Mouse (Mus musculus): Measurements from ENCODE around the gene Kpna7. TPM values are rescaled to one million over a fixed set of nuclear protein-coding genes. Genes with fewer than 3 reads are reported as not detected.

Gene Kpna7
- total and polyA plus RNA-seq, 3 experiments: not detected

DNA sequence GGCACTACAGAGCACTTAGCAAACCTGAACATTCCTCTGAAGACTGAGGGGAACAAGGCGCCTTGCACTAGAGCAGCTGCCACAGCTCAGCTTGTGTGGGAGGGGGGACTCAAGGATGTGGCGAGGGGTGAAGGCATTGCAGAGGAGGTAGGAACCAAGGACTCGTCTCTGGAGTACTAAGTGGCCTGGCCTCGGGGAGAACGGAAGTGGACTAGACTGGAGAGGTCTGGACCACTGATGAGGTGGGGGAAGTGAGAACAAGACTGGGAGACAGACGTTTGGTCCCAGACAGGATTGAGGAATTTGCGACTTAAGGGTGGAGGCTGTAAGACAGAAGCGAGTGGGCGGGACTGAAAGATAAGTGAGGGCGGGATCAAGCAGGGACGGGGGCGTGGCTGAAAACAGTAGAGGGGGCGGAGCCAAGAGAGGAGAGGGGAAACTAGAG lies 120.0 kb downstream of the Kpna7 start:
- DNase-seq: peak; percentile 59

GRCm38 (mm10) chr5:144963401-144963800 lies 120.4 kb downstream of the Kpna7 start:
- DNase-seq: no peak

DNA sequence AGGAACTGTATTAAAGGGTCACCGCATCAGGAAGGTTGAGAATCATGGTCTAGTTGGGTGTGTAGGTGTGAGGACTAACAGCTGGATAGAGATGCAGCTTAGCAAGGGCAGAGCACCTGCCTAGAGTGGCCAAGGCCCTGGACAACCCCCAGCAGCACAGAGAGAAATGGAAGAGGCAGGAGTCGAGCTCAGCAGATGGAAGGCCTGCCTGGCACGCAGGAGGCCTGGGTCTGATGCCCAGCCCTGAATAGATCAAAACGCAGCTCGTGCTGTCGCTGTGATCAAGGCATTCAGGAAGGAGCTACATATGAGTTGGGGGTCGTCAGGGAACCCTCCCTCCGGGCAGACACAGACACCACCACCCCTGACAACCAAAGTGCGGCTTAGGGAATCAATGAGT lies 125.6 kb downstream of the Kpna7 start:
- DNase-seq: no peak

- no peak for DNase-seq
These were observed 129.4 kb downstream of the Kpna7 start for GRCm38 (mm10) chr5:144954432-144954831.

DNA sequence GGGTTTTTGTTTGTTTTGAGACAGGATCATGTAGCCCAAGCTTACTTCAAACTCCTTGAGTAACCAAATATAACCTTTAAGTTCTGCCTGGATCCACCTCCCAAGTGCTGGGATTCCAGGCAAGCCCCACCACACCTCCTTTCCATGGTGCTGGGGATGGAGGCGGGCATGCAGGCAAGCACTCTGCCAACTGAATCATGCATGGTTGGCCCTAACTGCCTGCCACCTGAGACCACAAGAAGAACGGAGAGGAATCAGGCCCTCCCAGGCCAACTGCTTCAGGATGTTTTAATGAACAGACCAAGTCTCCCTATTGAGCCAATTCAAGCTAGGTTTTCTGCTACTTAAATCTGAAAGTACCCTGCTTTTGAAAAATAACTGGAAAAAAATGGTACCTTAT lies 131.2 kb downstream of the Kpna7 start:
- DNase-seq: no peak

GRCm38 (mm10) chr5:144950428-144951051 lies 133.3 kb downstream of the Kpna7 start:
- no peak for DNase-seq

DNA sequence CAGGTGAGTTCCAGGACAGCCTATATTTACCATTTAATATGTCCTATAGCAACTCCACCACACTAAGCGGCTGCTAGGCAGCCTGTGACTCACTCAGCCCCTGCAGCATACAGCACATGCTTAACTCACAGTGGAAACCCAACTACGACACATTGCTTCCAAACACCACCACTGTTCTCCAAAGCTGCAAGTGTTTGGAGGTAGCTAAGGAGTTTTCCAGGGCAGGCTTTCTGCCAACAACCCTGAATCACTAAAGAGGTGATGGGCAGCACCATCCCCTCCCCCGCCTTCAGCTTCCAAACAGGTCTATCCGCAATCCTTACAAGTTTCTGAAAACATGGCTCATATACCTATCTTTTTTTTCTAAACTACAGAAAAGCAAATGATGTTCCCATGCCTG lies 134.0 kb downstream of the Kpna7 start:
- no peak for DNase-seq

DNA sequence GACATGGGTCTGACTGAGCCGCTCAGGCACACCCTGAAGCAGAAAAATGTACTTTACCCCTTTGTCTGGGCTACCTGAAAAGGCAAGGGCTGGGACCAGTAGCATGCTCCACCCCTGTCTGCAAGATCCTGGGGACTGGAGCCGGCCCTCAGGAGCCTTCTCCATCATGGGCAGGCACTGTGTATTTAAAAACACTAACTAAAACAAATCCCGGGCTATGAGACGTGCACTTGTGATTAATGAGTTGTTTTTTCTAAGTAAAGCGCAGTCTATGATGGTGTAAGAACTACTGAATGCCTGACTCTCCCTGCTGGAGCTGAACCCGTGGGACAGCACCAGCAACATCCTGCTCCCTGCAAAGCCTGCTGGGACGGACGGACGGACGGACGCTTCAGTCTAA lies 135.4 kb downstream of the Kpna7 start:
- no peak for DNase-seq

DNA sequence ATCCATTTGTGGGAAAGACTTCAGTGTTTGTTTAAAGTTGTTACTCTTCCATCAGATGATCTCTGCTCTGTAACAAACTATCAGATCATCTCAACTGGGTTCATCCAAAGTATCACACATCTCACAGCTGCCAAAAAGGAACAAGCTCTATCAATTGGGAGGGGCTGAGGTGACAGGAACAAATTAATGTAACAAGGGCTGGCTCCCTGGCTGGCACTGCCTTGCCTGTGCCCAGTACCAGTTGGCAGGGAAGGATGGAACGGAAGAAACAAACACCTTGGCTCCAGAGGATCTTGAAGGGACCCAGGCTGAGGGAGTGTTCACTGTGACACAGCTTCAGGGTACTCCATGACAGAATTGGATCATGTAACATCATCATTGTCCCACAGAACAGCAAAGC lies 135.8 kb downstream of the Kpna7 start:
- no peak for DNase-seq

DNA sequence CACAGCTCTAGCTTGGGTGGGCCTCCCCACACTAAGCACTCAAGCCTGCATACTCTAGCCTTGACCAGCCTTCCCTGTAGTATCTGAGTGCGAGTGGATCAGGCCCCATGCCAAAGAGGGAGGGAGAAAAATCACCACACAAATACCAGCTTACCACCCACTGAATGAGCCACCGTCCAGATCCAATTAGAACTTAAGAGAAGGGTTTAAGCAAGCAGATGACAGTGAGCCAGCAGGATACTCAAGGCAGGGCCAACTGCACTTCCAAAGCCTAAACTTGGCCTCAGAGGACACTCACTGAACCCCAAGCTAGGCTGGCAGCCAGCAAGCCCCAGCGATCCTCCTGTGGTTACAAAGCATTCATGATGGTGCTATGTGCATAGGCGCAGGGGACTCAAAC lies 137.8 kb downstream of the Kpna7 start:
- DNase-seq: peak; percentile 86

DNA sequence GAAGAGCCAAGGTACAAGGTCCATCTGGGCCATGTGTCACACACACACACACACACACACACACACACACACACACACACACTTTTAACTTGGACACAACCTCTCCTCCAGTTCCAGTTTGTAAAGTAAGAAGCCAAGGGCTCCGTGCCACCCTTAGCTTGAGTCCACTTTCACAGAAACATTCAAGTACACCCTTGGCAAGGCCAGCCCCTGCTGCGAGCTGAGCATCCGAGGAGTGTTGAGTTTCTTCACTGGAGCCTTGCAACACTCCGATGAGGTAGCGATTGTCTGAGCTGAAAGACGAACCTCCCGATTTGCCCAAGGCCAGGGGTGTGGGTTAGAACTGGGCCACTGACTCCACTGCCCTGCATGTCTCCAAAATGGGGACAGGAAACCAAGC lies 138.9 kb downstream of the Kpna7 start:
- DNase-seq: peak; percentile 67

GRCm38 (mm10) chr5:144944370-144944769 lies 139.5 kb downstream of the Kpna7 start:
- no peak for DNase-seq

- DNase-seq: no peak
These were observed 140.5 kb downstream of the Kpna7 start for GRCm38 (mm10) chr5:144943346-144943745.

- DNase-seq: no peak
These were observed 141.4 kb downstream of the Kpna7 start for GRCm38 (mm10) chr5:144942431-144942830.

DNA sequence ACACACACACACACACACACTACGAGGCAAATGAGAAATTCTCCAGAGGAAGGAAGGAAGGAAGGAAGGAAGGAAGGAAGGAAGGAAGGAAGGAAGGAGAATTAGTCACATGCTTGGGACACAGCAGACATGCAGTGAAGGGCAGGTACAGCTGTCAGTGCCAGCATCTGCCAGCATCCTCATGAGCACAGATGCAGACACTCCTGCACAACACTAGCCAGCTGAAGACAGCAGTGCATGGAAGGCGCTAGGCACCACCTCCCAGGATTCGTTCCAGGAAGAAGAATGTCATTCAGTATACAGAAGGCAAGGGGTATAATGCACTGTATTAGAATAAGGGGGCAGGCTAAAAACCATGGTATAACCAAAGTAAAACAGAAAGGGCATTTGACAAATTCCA lies 142.9 kb downstream of the Kpna7 start:
- DNase-seq: no peak

DNA sequence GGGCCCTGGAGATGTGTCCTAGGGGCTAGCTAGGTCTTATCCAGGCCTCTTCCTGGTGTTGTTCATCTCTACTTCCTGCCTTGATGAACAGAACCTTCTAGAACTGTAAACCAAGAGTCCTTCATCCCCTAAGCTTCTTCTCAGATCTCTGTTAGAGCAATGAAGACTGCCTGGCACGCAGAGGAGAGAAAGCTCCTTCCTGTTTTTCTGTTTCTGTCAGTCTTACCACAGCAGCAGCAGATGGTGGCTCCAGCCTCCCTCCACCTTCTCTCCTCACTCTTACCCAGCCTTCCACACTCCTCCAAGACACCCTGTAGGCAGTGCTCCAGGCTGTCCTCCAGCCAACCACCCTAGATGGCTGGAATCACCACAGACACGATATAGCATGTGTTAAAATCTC lies 146.5 kb downstream of the Kpna7 start:
- DNase-seq: no peak

Other genes with a start within 250 kb of the Kpna7 start
- 10 to 100 TPM; 19.5 to 21.6 TPM for gene Smurf1, start 118.2 kb downstream of the Kpna7 start, total RNA-seq (2021)
- 18.6 and 20.7 TPM in 2 replicates for gene Smurf1, start 118.2 kb downstream of the Kpna7 start, polyA plus RNA-seq (2012; rRNA removed)
- gene Gm4871, start 51.3 kb downstream of the Kpna7 start, total RNA-seq (2021): not detected
- gene Gm4871, start 51.3 kb downstream of the Kpna7 start, polyA plus RNA-seq (2012; rRNA removed): not detected in 2 replicates
- gene 1700018F24Rik, start 41.0 kb downstream of the Kpna7 start, total RNA-seq (2021): not detected
- not detected in 2 replicates for gene 1700018F24Rik, start 41.0 kb downstream of the Kpna7 start, polyA plus RNA-seq (2012; rRNA removed)
- gene Arpc1a, start 200 bp downstream of the Kpna7 start, total RNA-seq (2021): 100 to 1,000 TPM; 111 to 129 TPM
- gene Arpc1a, start 200 bp downstream of the Kpna7 start, polyA plus RNA-seq (2012; rRNA removed): 70.9 and 78.6 TPM in 2 replicates
- 100 to 1,000 TPM; 212 to 236 TPM for gene Arpc1b, start 30.2 kb upstream of the Kpna7 start, total RNA-seq (2021)
- 450 and 491 TPM in 2 replicates for gene Arpc1b, start 30.2 kb upstream of the Kpna7 start, polyA plus RNA-seq (2012; rRNA removed)
- 10 to 100 TPM; 86.5 to 87.6 TPM for gene Pdap1, start 56.2 kb upstream of the Kpna7 start, total RNA-seq (2021)
- 29.6 and 33.6 TPM in 2 replicates for gene Pdap1, start 56.2 kb upstream of the Kpna7 start, polyA plus RNA-seq (2012; rRNA removed)
- gene Bud31, start 56.3 kb upstream of the Kpna7 start, total RNA-seq (2021): 100 to 1,000 TPM; 103 to 113 TPM
- 26.2 and 27.3 TPM in 2 replicates for gene Bud31, start 56.3 kb upstream of the Kpna7 start, polyA plus RNA-seq (2012; rRNA removed)
- 10 to 100 TPM; 24.4 to 25.8 TPM for gene Ptcd1, start 83.1 kb upstream of the Kpna7 start, total RNA-seq (2021)
- gene Ptcd1, start 83.1 kb upstream of the Kpna7 start, polyA plus RNA-seq (2012; rRNA removed): 18.9 and 23.8 TPM in 2 replicates
- 10 to 100 TPM; 19.8 to 20.1 TPM for gene Cpsf4, start 83.2 kb upstream of the Kpna7 start, total RNA-seq (2021)
- gene Cpsf4, start 83.2 kb upstream of the Kpna7 start, polyA plus RNA-seq (2012; rRNA removed): 15.2 and 16.8 TPM in 2 replicates
- gene Atp5j2, start 108.0 kb upstream of the Kpna7 start, total RNA-seq (2021): 100 to 1,000 TPM; 500 to 593 TPM
- 43.5 and 53.7 TPM in 2 replicates for gene Atp5j2, start 108.0 kb upstream of the Kpna7 start, polyA plus RNA-seq (2012; rRNA removed)
- 1 to 10 TPM; 8.4 to 9.2 TPM for gene Zkscan14, start 117.8 kb upstream of the Kpna7 start, total RNA-seq (2021)
- gene Zkscan14, start 117.8 kb upstream of the Kpna7 start, polyA plus RNA-seq (2012; rRNA removed): 1.1 and 1.2 TPM in 2 replicates
- 10 to 100 TPM; 11.2 to 13.5 TPM for gene Zkscan5, start 120.5 kb upstream of the Kpna7 start, total RNA-seq (2021)
- 3.2 and 3.6 TPM in 2 replicates for gene Zkscan5, start 120.5 kb upstream of the Kpna7 start, polyA plus RNA-seq (2012; rRNA removed)
- 10 to 100 TPM; 47.0 to 56.5 TPM for gene Zfp655, start 147.7 kb upstream of the Kpna7 start, total RNA-seq (2021)
- 9.8 and 10.9 TPM in 2 replicates for gene Zfp655, start 147.7 kb upstream of the Kpna7 start, polyA plus RNA-seq (2012; rRNA removed)
- 10 to 100 TPM; 11.5 to 17.7 TPM for gene Zscan25, start 196.5 kb upstream of the Kpna7 start, total RNA-seq (2021)
- 13.8 and 16.3 TPM in 2 replicates for gene Zscan25, start 196.5 kb upstream of the Kpna7 start, polyA plus RNA-seq (2012; rRNA removed)

Data from adrenal gland, adult 2 months (tissue).